Mouse (Mus musculus) spleen, postnatal 4 days (tissue): ENCODE data around the gene Fhdc1.

Source experiments
- DNase-seq, 2 experiments: peaks; one replicate each; pipeline ENCODE4 v3.0.0; 2022; ENCODE audit warnings: low spot score in 2 of 2

The Fhdc1 gene

GRCm38 (mm10) chr3:84474398-84474797, 5.8 kb downstream of the Fhdc1 start:
- no peak for DNase-seq

DNA sequence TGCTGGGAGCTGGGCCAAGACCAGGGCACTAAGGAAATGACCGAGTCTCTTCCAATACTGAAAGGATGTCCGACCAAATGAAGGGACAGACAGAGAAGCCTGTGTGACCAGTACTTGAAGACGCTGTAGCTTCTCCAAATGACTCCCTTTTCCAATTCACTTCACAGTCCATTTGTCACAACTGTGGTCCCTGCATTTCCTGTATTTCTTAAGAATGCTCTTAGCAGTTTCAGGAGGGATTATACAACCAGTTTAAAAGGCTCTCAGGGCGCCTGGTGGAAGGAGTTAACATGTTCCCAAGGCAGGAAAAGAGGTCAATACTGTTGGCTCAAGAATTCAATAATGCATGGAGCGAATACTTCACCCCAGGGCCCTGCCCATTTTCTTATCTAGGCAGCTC, 7.3 kb downstream of the Fhdc1 start:
- no peak for DNase-seq

DNA sequence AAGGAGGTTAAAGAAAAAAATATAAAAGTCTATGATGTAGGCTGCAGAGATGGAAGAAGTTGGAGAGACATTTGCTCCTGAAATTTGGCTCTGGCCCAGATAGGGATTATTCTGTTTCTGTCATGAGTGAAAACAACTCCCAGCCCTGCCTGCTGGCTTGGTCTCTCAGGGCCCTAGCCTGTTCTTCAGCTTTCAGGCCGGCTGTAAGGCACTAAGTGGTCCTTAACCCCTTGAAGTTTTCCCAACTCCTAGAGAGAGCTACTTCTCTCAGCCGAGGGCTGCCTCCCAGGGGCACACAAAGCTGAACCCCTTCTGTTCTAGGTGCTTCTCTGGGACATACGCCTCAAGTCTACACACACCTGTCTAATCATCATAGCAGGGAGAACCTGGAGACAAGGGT, 7.7 kb downstream of the Fhdc1 start:
- no peak for DNase-seq

GRCm38 (mm10) chr3:84471146-84471545, 9.1 kb downstream of the Fhdc1 start:
- DNase-seq: peak; percentile 74 to 77

DNA sequence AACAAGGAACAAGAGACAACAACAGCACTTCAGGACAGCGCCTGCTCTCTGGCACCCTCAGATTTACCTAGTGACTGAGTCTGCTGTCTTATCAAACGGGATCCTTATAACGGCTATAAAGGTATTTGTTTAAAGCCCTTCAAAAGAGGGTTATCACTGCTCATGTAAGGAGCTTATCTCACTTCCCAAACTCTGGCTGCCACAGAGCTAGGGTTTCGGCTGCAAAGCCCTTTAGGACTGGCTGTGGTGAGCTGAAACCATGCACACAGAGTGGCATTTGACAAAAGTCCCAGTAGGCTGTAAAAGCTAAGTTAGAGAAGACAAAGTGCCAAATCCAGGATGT, 12.1 kb downstream of the Fhdc1 start:
- DNase-seq: peak in 1 of 2 experiments; percentile 60

GRCm38 (mm10) chr3:84467419-84468110, 12.7 kb downstream of the Fhdc1 start:
- peak in 1 of 2 experiments; percentile 62 for DNase-seq

- DNase-seq: no peak
Measured at GRCm38 (mm10) chr3:84465822-84466500, 14.3 kb downstream of the Fhdc1 start.

DNA sequence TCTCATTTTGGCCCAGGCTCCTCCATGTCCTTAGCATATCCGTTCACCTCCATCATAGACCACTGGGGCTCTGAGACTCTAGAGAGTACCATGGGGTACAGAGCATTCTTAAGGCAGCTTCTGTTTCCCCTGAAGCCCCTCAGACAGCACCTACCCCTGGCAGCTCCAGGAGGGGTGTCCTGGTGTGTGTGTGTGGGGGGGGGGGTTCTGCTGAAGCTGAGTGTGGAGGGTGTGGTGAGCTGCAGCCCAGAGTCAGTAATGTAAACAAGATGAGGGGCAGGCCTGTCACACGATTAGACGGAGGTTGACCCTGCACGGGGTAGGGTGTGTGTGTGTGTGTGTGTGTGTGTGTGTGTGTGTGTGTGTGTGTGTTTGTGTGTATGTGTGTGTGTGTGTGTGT, 18.5 kb downstream of the Fhdc1 start:
- DNase-seq: no peak

GRCm38 (mm10) chr3:84460952-84461351, 19.3 kb downstream of the Fhdc1 start:
- DNase-seq: peak in 1 of 2 experiments; percentile 64

DNA sequence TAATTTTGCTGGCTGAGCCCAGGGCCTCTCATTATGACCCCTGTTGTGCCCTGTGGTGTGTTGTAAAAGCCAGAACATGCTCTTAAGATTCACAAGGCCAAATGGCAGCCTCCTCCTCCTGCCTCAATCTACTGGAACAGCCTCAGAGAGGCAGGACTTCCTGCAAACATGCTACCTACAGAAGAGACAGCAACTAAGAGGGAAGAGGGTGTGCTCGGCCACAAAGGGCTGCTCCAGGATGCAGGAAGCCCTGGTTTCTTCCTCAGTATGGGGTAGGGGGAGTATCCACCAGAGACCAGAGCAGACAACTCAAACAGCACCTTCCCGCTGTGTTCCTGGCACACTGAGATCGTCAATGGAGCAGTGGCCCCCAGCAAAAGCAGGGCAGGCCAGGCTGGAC, 19.7 kb downstream of the Fhdc1 start:
- DNase-seq: no peak

GRCm38 (mm10) chr3:84455733-84456417, 24.4 kb downstream of the Fhdc1 start:
- peak in 1 of 2 experiments; percentile 77 for DNase-seq

- DNase-seq: no peak
Measured at GRCm38 (mm10) chr3:84450651-84451050, 29.6 kb downstream of the Fhdc1 start.

GRCm38 (mm10) chr3:84449015-84449414, 31.2 kb downstream of the Fhdc1 start:
- DNase-seq: no peak

DNA sequence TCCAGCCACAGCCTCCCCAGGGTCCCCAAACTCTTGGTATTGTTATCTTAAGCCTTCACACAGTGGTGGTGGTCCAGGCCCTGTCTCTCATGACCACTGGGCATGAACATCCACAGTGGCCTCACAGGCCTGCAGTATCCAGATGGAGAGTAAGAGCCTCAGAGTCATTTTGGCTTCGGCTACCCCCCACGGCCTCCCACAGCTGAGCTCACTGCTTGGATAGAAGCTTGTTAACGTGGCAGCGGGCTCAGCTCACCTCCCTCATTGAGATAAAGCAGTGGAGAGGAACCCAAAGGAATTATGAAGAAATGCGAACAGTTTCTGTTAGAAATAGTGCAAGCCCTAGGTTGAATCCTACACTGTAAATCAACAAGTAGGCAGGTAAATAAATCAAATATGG, 32.4 kb downstream of the Fhdc1 start:
- DNase-seq: no peak

DNA sequence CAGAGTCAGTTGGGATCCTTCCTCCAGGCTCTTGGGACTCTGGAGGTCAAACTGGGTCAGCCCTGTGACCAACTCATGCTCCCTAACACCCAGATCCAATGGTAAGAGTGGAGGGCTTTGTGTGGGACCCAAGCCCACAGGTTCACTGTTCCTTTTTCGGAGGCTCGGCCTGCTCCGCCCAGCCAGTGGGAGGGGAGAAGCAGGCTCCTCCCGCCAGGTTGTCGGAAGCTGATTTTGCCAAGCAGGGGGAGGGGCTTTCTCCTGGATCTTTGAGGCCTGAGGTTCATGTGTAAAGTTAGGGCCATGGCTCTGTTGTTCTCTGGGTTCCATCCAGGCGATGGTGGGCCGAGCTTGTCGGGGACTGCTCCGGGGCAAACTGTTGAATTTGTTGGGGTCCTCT, 34.4 kb downstream of the Fhdc1 start:
- no peak for DNase-seq

DNA sequence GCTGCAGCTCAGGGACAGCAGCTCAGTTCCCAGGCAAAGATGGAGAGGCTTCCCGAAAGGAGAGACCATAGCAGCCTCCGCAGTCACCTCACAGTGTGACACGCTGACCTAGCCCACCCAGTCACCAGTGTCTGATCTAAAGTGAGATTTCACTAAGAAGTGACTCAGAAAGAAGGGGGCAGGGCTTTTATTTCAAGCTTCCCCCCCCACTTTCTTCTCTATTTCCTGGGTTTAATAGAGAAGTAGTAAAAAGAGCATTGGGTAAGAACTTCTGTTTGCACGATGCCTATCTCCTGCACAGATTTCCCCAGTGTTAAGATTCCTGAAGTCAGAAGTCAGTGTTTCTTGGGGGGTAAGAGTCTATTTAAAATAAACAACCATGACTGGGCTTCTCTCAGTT, 37.3 kb downstream of the Fhdc1 start:
- DNase-seq: no peak

- DNase-seq: no peak
Measured at GRCm38 (mm10) chr3:84439431-84440210, 40.6 kb downstream of the Fhdc1 start.

- no peak for DNase-seq
Measured at GRCm38 (mm10) chr3:84438840-84439239, 41.4 kb downstream of the Fhdc1 start.

DNA sequence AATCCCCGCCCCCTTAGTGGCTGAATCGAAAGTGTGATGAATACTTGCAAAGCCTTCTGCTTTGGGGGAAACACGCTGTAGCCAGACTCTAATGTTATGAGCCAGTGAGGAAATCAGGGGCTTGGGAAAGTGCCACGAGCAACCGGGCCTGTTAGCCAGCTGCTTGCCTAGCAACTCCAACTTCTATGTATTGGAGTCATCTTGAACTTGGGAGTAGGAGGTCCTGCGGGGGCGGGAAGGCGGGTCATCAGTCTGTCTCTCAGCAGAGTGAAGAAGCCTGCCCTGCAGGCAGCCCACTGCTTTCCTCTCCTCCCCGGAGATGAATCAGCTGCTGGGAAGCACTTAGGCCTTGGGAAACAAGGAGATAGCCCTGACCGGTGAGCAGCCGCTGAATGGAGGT, 42.1 kb downstream of the Fhdc1 start:
- DNase-seq: no peak

DNA sequence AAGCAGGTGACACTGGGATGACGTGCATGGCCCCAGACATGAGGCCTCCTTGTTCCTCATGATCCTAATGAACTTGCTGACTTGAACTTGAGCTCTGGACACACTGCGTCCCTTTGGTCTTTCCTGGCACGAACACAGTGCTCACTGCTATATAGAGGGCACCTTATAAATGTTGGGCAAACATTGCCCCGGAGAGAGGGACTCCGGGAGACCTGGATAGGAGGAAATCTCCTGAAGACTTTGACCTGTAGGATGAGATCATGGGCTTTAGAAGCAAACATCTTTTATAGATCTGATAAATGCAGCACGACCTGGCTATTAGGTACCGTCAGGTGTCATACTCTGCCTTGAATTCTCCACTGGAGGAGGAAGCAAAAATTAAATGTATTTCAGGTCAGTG, 43.3 kb downstream of the Fhdc1 start:
- no peak for DNase-seq

DNA sequence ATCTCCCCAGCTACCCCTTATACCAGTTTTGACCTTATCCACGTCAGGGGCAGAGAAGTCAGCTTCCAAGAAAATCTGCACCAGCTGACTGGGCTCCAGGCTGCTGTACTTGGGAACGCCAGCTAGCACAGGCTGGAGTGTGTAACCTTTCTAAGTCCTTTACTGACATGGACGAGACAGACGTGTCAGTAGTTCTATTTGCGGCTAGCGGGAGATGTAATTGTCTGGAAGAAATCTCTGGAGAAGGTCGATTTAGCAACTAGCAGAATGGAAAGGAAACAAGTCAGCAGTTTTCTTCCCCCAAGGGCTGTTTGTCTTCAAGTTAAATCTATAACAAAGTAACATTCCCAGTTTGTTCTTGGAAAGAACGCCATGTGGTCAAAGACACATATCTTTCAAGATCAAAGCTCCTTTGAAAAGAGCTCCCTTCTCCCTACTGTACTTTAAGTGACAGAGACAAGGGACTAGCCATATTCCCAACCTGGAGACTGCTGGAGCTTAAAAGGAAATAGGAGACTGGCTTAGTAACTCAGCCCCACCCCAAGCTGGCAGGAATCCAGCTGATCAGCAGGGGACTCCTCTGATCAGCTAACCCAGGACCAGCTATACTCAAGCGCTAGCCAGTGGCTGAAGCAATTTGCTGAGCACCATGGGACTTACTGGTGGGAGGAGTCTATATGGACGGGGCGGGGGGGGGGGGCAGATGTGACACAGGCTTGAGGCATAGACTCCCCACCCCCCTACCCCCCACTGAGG, 44.8 kb downstream of the Fhdc1 start:
- DNase-seq: no peak
